Mouse (Mus musculus) ES-Bruce4 (cell line): ENCODE measurements around the gene Med24.
A peak's percentile ranks its signal among the peaks of the same experiment; 100 is the strongest.

Experiments used
- CTCF ChIP-seq: IDR thresholded peaks from one replicate; pipeline ENCODE4 v1.8.1; 2011; ENCODE audit warnings: low read depth, low read length
- EP300 ChIP-seq: IDR thresholded peaks from 2 replicates; pipeline ENCODE4 v1.6.1; 2011; ENCODE audit warnings: low read depth, low read length; ENCODE audit not compliant: insufficient read depth

DNA sequence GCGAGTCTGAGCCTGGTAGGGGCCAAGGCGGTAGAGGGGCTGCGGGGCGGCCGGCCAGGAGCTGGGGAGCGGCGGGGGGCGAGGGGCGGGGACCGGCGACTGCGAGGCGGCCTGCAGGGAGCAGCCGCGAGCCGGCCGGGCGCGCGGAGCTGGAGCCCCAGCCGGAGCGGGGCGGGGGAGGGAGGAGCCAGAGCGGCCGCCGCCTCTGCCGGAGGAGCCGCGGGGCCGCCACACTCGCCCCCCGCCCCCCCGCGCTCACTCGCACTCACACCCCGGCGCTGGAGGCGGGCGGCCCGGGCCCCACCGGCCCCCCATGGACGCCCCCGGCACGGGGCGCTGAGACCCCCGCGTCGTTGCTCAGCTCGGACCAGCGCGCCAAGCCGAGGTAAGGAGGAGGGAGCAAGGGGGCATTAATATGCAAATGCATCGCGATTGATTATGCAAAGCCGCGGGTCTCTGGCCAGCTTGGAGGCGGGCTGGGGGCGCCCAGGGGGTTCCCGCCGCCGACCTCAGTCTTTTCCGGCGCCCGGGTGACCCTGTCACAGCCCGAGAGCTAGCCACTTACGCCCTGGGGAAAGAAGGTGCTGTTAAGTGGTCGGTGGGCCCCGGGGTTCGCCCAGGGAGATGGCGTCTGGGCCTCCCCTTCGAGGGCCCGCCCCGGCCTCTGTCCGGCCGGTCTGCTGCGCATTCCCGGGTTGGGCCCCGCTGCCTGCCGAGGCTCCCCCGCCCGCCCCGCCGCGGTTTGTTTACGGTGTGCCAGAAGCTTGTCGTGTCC, 12.6 kb upstream of the Med24 start:
- TF ChIP-seq CTCF (peak; percentile 17), EP300 (no peak)
